Mouse (Mus musculus) inflammation-experienced regulatory T-cells, adult 6 months (primary cell): Measurements from ENCODE around the gene Anp32e. TPM values are rescaled to one million over a fixed set of nuclear protein-coding genes. Genes with fewer than 3 reads are reported as not detected.
"Not testable (repeated sequence)": the region's sequence is repeated elsewhere in the genome, so short reads cannot be mapped to it uniquely, and the experiment has no call there.

Experiments
- ATAC-seq: one replicate; pipeline ENCODE4 v1.8.0; 2017
- polyA plus RNA-seq, 3 experiments: library from polyadenylated mRNA; unstranded; fragments of 100-300 nt; shearing (Covaris generic); gene quantifications; one replicate each; pipeline ENCODE4 v1.2.1; 2017

The Anp32e gene
- polyA plus RNA-seq, 3 experiments from 2014 or later: 164 to 282 (median 210) TPM

DNA sequence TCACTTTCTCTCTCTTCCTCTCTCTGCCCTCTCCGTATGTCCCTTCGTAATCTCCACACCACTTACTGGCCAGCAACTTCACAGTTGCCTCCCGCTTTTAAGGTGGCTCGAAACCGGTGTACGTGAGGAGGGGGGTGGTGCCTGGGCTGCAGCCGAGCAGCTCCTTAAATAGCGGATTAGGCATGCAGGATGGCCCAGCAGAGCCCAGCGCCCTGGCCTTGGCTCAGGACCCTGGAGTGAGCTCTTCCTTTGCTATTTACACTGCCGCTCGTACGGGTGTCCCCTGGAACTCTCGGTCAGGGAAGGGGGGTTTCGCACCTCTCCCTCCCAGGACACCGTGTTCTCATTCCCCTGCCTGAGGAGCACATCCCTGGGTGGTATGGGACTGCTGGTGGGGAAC lies 24.5 kb upstream of the Anp32e start, which contains the start of gene Car14:
Gene Car14, minus strand, starts transcription at position 124 of the 400 bp plus-strand sequence.
- no peak for ATAC-seq

DNA sequence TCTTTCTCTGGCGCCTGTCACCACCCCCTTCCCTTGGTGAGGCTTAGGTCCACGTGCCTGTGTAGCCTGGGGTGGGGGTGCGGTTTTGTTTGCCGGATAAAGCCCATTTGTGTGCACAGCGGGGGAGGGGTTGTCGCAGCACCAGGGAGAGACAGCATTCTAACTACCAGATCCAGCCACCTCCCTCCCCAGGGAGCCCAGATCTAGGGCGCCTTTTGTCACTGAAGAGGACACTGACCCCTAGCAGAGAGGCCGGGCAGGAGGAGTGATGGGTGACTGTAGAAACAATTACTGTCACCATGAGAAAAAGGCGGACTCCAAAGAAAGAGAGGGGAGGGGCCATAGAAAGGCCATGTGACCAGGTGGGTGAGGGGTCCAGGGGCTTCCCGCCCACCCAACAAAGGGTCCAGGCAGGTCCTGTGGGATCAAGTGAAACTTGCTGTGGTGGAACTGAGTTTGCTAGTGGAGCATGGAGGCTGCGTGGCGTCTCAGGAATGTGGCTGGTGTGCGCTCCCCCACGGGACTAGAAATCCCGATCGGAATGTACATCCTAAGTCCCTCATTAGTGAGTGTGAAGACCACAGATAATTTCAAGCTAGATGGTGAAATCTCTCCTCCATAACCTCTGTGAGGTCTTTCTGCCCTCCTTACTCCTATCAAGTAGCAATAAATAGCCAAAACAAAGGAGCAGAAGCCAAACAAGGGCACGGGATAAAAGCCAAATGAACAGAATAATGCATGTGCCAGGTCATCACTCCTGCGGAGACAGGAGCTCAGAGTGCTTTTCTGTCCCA lies 23.7 kb upstream of the Anp32e start:
- ATAC-seq: peak; percentile 59

DNA sequence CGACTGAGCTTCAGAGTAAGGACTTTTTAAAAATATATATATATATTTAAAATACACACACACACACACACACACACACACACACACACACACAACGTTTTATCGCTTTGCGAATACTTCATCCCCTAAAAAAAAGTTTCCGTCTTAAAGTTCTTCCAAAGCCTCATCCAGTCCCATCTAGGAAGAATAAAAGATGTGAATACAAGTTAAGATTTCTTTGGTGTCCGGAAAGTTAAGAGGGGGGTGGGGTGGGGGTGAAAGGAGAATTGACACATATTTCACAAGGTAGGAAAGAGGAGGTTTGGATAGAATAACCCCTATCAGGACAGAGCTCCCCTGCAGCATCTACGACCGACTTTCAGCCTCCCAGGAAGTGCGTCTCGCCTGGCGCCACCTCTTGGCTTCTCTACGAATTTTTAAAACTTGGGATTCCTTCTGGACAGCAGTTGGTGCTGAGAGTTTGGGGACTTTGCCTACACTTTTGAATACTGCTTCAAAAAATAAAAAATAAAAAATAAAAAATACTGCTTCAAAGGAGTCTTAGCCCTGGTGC lies 23.0 kb upstream of the Anp32e start:
- ATAC-seq: peak; percentile 39

DNA sequence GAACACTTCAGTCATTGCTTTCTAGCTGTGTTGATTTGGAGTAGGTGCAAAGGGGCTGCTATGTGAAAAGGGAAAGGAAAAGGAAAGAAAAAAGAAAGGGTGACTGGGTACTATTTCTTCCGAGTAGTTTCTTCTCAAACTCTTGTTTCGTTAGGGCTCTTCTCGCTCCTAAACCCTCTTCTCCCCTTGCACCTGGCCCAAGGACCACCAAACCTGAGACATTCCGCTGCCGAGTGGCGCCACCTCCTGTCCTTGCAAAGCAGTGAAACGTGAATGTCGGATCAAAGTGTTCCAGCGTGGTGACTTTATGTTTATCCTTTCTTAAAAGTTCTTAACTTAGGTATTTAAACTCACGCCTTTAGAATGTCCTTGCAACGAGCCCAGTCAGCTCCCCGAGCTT lies 22.2 kb upstream of the Anp32e start:
- ATAC-seq: no peak

DNA sequence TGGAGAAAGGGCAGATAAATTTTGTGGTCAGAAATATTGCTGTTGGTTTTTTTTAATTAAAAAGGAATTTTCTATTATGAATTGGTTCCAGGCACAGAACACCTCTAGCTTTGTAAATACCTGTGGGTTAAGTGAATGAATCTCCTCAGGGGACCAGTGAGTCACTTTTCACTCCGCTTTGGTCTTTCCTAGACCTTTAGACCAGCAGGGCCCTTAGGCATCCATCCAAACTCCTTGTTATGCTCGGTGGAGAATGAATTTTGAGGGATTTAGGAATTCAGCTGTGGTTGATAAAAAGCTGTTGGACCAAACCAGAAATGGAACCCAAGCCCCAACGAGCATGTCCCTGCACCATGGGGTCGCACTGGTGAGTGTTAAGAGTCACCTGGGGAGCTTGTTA lies 21.4 kb upstream of the Anp32e start:
- ATAC-seq: no peak

DNA sequence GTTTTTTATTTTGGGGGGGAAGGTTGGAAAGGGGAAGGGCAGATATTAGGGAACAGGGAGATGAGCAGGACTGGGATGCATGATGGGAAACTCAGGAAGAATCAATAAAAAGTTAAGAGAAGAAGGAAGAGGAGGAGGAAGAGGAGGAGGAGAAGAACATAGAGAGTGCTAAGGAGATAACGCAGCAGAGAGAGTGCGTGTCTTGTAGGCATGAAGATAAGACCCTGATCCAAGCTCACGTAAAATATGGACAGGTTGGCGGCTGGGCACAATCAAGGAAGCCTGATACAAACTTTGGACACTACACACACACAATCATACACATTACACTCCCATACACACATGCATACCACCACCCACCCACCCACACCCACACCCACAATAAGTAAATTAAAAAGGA lies 14.3 kb upstream of the Anp32e start:
- ATAC-seq: no peak

DNA sequence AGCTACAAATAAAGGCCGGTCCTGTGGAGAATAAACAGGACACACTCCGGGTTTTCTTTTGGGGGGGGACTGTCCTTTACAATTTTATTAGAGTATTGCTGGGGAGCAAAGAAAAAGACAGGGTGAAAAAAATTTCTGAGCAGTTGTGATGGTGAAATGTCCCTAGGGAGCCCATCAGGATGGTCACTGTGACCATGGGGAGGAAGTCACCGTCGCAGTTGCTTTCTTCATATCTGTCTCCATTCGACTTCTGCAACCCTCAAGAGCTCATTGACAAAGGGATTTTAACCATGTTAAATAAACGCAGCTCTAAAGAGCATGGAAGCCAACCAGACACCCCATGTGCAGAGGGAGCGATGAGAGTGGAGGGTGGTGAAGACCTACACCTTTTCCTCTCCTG lies 12.3 kb upstream of the Anp32e start:
- no peak for ATAC-seq

DNA sequence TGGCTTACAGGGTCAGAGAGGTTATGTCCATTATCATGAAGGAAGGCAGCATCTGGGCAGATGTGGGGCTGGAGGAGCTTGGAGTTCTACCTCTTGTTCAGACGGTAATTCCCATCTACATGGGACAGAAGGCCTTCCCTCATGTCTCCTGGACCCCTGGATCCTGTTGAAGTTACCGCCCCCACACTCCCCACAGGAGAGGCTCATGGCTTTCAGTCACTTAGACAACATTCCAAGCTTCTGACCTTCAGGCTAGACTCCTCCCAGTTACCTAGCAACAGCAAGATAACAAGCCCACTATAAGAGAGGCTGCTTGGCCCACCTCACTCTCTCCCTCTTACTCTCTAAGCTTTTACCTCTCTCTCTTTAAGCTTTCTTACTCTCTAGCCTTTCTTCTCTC lies 8.5 kb upstream of the Anp32e start:
- not testable (repeated sequence) for ATAC-seq

DNA sequence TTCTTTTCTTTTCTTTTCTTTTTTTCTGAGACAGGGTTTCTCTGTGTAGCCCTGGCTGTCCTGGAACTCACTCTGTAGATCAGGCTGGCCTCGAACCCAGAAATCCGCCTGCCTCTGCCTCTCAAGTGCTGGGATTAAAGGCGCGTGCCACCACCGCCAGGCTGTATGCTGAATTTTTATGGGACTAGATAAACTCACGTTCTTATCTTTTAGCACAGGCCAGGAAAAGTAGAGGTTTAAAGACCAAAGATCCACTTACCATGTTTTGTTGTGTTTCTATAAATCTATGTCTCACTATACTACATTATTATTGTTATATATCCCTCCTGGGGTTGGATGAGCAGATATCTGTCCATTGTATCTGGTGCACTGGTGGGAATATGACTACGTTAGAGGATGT lies 5.6 kb upstream of the Anp32e start:
- ATAC-seq: not testable (repeated sequence)

DNA sequence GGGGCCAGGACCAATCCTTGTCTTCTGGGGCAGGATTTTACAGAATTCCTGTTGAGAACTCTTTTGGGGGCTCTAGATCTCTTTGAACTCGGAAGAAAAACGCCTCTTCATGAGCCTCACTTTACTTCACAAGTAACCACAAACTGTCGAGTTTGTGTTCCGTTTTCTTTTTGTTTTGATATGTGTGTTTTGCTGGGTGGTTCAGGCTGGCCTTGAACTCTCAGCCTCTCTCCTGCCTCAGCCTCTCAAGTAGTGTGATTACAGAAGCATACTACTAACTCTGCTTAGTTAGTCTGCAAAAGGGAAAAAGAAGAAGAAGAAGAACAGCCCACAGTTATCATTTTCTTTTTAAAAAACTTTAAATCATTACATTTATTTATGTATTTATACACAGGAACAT lies 4.9 kb upstream of the Anp32e start:
- ATAC-seq: no peak

DNA sequence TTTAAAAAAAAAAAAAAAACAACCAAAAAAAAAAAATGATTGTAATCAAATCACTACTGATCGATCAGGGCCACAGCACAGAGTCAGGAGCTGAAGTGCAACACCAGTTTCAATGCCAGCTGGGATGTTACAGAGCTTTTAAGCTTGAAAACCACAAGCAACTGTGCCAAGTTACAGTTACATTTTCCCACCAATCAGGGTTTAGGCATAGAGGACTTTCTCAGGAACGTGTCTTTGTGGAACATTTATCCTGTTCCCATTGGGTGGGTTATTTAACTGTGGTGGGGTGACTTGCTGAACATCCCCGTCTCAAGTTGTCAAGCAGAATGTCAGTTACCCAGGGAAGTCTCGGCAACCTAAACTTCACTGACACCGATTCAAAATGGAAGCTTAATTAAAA lies 4.0 kb upstream of the Anp32e start:
- ATAC-seq: no peak

DNA sequence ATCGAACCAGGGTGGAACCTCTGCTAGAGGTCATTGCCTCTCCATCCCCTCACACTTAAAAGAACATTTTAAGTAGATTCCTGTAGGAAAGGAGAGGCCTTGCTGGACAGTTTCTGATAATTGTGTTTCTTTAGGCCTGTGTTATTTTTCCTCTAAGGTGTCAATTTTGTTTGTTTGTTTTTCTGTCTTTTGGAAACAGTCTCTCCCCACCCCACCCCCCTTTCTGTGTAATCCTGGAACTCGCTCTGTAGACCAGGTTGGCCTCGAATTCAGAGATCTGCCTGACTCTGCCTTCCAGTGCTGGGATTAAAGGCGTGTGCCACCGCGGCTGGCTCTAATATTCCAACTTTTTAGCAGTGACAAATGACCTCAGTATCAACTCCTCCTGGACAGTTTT lies 787 bp upstream of the Anp32e start:
- no peak for ATAC-seq

DNA sequence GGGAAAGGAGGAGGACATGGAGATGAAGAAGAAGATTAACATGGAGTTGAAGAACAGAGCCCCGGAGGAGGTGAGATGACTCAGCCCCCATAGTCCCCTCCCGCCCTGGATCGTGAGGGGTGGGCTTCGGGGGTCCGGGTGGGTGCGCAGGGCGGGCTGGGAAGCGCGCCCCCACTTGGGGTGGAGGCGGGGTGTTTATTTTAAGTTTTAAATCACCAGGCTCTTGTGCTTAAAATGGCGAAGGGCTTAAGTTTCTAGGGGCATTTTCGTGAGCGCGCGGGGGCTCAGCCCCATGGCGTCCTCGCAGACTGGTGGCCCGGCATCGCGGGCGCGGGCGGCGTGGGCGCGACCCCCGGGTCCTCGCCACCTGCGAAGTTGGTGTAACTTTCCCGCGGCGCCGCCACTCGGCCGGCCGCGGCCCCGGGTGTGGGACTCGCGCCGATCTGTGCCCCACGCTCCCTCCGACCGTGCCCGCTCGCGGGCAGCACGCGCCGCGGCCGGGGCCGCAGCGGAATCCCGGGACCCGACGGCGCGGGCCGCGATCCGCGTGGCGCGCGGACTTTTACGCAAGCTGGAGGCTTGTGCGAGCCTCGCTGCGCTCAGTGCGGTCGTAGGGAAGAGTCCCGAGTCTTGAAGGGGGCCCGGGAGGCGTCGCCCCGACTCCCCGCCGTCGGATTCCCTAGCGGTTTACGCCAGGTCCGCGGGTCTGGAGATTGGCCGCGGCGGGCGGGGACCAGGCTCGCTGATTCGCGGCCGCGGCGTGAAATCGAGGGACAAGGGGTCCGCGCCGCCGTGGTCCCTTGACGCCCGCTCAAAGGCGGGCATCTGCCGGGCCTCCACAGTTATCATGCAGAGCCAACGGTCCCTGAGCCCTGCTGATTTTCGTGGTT lies 780 bp downstream of the Anp32e start:
- ATAC-seq: no peak

DNA sequence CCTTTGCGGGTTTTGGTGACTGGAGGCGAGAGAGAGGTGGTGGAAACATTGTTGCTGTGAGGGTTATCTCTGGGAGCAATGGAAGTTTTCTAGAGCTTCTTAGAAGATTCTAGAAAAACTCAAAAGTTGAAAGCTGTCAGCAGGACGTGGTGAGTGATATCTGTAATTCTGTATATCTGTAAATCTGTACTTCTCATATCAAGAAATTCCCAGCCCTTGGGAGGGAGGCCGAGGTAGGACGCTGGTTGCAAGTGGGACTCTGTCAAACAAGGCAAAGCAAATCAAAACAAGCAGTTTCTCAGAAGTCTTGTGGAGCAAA lies 1.4 kb downstream of the Anp32e start:
- ATAC-seq: no peak

DNA sequence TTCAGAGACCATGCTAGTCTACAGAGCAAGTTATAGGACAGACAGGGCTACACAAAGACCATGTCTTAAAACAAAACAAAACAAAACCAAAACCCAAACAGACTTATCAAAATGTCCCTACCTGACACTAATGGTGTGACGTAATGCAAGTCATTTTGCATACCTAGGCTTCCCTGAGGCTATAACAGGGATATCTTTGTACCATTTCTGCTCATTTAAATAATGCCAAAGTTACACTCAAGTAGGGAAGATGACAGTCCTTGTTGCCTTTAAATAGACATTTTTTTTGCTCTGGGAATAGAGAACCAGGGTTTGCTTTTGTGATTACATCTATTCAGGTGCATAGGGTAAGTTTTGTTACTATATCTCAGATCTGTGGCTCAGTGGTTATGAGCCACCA lies 2.4 kb downstream of the Anp32e start:
- no peak for ATAC-seq

DNA sequence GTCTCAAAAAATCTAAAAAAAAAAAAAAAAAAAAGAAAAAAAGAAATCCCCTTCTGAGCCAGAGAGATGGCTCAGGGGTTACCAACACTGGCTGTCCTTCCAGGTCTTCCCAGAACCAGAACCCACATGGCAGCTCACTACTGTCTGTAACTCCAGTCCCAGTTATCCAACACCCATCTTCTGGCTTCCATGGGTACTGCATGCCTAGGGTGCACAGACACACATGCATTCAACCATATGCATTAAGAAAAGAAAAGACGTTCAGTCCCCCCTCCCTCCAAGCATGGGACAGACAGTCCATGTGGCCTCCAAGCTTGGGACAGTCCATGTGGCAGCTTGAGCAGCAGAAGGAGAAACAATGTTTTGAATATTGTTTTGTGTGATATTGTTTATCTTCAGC lies 3.1 kb downstream of the Anp32e start:
- no peak for ATAC-seq

DNA sequence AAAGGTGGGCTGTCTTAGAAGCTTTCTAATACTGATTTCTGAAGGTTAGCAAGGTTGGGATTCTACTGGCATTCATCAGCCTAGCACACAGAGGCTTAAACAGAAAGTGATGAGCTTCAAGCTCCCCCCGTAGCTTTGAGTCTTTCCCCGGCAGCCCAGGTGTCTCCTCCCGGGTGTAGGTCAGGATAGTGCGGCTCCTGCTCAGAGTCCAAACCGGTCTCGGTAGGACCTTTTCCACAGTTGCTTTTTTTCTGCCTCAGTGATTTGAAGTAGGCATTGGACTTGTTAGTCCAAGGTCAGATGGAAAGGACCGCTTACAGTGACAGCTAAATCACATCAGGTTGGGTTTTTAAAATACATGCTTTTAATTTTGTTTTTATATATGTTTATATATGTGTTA lies 3.5 kb downstream of the Anp32e start:
- ATAC-seq: no peak

DNA sequence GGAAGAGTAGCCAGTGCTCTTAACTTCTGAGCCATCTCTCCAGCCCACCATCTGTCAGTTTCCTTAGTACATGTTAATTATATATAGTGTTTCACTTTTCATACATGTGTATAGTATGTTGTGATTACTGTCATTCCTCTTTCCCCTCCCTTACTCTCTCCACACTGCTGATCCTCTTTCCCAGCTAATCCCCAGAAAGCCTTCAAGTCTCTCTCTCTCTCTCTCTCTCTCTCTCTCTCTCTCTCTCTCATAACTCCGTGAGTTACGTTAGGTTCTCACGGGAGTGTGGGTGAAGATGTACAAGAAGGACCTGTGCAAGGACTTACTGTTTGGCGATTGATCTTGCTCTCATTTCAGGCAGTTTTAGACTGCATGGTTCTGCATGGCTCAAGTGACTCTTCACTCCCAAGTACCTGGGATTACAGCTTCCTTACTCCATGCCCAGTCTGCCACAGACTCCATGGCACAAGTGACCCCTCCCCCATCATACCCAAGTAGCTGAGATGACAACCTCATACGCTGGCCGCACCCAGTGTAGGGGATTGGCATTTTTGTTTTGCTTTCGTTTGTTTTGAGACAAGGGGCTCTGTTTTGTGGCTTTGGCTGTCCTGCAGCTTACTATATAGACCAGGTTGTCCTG lies 4.2 kb downstream of the Anp32e start:
- ATAC-seq: no peak

DNA sequence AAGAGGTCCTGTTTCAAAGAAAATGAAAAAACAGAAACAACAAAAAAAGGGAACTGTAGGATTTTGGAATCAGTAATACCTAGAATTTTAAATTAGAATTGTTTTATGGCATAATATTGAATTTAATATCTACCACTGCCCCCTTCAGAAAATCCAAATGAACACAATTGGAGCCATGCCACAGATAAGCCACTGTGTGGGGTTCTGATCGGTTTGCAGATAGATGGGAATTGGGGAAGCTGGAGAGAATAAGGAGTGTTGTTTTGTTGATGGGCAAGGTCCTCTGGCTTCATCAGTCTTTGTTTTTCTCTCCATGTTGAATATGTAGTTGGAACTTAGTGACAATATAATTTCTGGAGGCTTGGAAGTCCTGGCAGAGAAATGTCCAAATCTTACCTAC lies 5.4 kb downstream of the Anp32e start:
- no peak for ATAC-seq

DNA sequence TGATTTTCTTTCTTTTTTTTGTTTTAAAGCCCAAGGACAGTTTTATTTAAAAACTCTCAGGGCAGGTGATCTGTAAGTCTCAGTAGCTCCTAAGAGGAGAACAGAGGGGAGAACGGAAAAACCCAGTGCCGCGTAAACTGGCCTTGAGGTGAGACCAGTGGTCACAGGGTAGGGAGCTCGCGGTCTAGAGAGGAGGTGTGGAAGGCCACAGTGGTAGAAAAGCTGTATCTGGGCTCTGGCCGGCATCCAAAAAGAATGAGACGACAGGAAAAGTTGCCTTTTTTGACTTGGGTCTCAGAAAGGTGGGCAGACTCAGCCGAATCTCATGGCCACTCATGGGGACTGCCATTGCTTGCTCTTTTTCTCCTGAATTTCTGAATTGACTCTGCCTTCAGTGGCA lies 9.2 kb downstream of the Anp32e start:
- ATAC-seq: no peak

DNA sequence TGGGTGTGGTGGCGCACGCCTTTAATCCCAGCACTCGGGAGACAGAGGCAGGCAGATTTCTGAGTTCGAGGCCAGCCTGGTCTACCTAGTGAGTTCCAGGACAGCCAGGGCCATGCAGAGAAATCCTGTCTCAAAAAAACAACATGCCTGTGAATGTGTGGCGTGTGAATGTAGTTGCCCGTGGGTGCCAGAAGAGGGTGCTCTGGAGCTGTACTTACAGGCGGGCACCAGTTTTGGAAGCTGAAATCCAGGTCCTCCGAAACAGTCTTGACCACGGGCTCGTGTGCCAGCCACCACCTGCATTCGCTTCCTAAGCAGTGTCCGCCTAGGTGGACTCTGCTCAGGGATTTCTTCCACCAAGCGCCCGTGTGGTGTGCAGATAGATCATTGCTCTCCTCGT lies 9.8 kb downstream of the Anp32e start:
- no peak for ATAC-seq

DNA sequence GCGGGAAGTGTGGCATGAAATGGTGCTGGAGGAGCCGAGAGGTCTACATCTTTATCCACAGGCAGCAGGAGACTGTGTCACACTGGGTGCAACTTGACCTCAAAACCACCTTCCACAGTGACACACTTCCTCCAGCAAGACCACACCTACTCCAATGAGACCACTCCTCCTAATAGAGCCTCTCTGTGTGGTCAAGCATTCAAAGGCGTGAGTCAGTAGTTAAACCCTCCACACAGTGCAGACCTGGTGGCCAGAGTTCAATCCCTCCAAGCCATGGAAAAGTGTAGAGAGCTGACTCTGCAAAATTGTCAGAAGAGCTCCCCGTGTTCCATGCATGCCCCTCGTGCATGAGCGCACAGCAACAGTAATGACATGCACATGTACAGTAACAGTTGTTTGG lies 13.7 kb downstream of the Anp32e start:
- ATAC-seq: no peak

DNA sequence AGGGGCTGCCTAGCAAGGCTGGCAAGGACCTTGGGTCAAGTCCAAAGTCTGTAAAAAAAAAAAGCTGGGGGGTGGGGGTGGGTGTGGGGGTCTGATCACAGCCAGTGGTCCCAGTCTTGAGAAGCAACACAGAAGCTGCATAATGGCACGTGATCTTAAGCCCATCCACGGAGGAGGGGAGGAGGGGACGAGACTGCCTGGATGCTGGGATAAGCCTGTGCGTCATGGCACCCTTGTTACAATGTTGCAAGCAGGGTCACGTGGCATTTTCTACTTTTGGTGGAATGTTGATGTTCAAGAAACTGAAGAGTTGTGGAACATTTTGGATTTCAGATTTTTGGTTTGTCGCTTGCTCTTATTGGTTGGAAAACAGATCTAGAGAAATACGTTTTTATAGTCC lies 14.2 kb downstream of the Anp32e start:
- ATAC-seq: no peak
